Mouse (Mus musculus) embryonic facial prominence, embryonic 14.5 days (tissue): ENCODE measurements around the gene Unc13a. TPM values are rescaled to one million over a fixed set of nuclear protein-coding genes. Genes with fewer than 3 reads are reported as not detected.

Experiments
- ATAC-seq: fragments of 200-750 bp; cut with Nextera tagmentation; 2 replicates; pipeline ENCODE4 v1.8.0; 2017; ENCODE audit warnings: low read depth, moderate number of reproducible peaks, moderate TSS enrichment
- DNase-seq: peaks from one replicate; pipeline ENCODE4 v3.0.0-alpha.2; 2015; ENCODE audit warnings: low spot score
- H3K27ac ChIP-seq: fragments of 300-500 bp; sonication (generic); replicated peaks from 2 replicates; pipeline ENCODE4 v1.5.1; 2014; ENCODE audit warnings: low read depth, mild to moderate bottlenecking, low read length, moderate library complexity
- H3K27me3 ChIP-seq: fragments of 300-500 bp; sonication (generic); replicated peaks from 2 replicates; pipeline ENCODE4 v1.6.1; 2014; ENCODE audit warnings: low read length; ENCODE audit not compliant: control insufficient read depth, insufficient read depth
- H3K36me3 ChIP-seq: fragments of 300-500 bp; sonication (generic); 2 replicates; pipeline ENCODE4 v1.6.1; 2014; ENCODE audit warnings: low read length, mixed read lengths; ENCODE audit not compliant: control insufficient read depth, insufficient read depth
- H3K4me1 ChIP-seq: fragments of 300-500 bp; sonication (generic); 2 replicates; pipeline ENCODE4 v1.6.1; 2014; ENCODE audit warnings: antibody characterized with exemption, low read length; ENCODE audit not compliant: control insufficient read depth, insufficient read depth
- H3K4me2 ChIP-seq: fragments of 300-500 bp; sonication (generic); 2 replicates; pipeline ENCODE4 v1.6.1; 2014; ENCODE audit warnings: low read depth, mild to moderate bottlenecking, low read length, moderate library complexity, mixed read lengths
- H3K4me3 ChIP-seq: fragments of 300-500 bp; sonication (generic); 2 replicates; pipeline ENCODE4 v1.5.1; 2014; ENCODE audit warnings: low read depth, mild to moderate bottlenecking, low read length
- H3K9ac ChIP-seq: fragments of 300-500 bp; sonication (generic); 2 replicates; pipeline ENCODE4 v1.6.1; 2014; ENCODE audit warnings: low read depth, mild to moderate bottlenecking, low read length, moderate library complexity, mixed read lengths
- H3K9me3 ChIP-seq: fragments of 300-500 bp; sonication (generic); 2 replicates; pipeline ENCODE4 v1.6.1; 2016; ENCODE audit warnings: low read length; ENCODE audit not compliant: control insufficient read depth
- WGBS: fragments of 180-500 bp; shearing (Covaris S2); extraction: QIAGEN DNeasy Blood & Tissue Kit; methylation state at CpG from one replicate; pipeline ENCODE4 v1.1.7; 2014; 5-methylcytosine and 5-hydroxymethylcytosine counted together
- polyA plus RNA-seq: library from polyadenylated mRNA; unstranded; fragments of >200 nt; fragmentation: Nextera tagmentation; extraction: Ambion mirVana; gene quantifications from 2 replicates; pipeline ENCODE4 v1.2.1, GENCODE M21; 2014

Unc13a gene
- polyA plus RNA-seq, 1 experiment from 2014 or later, result 1.1 TPM

DNA sequence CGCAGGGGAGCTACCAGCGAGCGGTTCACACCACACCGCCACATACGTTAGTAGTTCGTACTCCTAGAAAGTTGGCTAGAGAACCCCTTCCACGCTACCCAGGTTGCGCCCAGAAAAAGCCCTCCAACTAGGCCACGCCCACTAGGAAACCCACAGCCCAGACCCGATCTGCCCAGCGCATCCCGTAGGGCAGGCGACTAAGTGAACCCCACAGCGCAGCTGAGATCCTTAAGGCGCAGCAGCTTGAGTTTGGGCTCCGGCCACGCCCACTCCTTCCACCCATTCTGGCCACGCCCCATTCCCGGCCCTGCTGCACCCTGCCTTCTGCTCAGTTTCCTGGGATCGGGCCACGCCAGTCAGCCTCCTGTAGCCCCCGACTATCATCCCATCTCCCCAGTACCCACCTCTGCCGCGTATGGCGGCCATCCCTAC lies 41.8 kb downstream of the Unc13a start:
- no peaks in the 10 kb centered on the region for H3K9me3 ChIP-seq
- peak; percentile 20; the same call in 1 of the 2 replicates for ATAC-seq
- 3% methylated on average over 23 of the region's 25 CpGs for WGBS
- H3K4me1 ChIP-seq, result peaks cover 23% of the 10 kb centered on the region
- peak overlapping the region; percentile 93 for H3K4me2 ChIP-seq
- H3K4me3 ChIP-seq, result peak overlapping the region; percentile 54
- peak overlapping the region; percentile 75; the same call in 1 of the 2 replicates for H3K27ac ChIP-seq
- peak overlapping the region; percentile 74 for H3K9ac ChIP-seq
- peaks cover 8% of the 10 kb centered on the region; the same call in 1 of the 2 replicates for H3K36me3 ChIP-seq
- peak; percentile 75 for DNase-seq
- H3K27me3 ChIP-seq, result peaks cover 16% of the 10 kb centered on the region

GRCm38 (mm10) chr8:71629096-71629697 lies 42.4 kb downstream of the Unc13a start:
- Histone ChIP-seq H3K27me3 (peaks cover 16% of the 10 kb centered on the region), H3K4me2 (peak overlapping the region; percentile 93), H3K4me1 (peaks cover 23% of the 10 kb centered on the region), H3K36me3 (peaks cover 13% of the 10 kb centered on the region), H3K4me3 (peak overlapping the region; percentile 54), H3K27ac (peak overlapping the region; percentile 75), H3K9me3 (no peaks in the 10 kb centered on the region), H3K9ac (peak overlapping the region; percentile 74)
- peak; percentile 95 for DNase-seq
- peak; percentile 88 for ATAC-seq
- under 1% methylated on average over 41 of the region's 55 CpGs for WGBS

GRCm38 (mm10) chr8:71628396-71629095 lies 43.0 kb downstream of the Unc13a start:
- H3K27me3 ChIP-seq, result peaks cover 10% of the 10 kb centered on the region; the same call in 1 of the 2 replicates
- H3K9me3 ChIP-seq, result no peaks in the 10 kb centered on the region
- H3K36me3 ChIP-seq, result peaks cover 20% of the 10 kb centered on the region
- no peak for ATAC-seq
- H3K27ac ChIP-seq, result peak overlapping the region; percentile 75
- peaks cover 23% of the 10 kb centered on the region for H3K4me1 ChIP-seq
- DNase-seq, result no peak
- WGBS, result 5% methylated on average over 16 of the region's 16 CpGs
- peak overlapping the region; percentile 54 for H3K4me3 ChIP-seq
- peak overlapping the region; percentile 93 for H3K4me2 ChIP-seq
- peak overlapping the region; percentile 74 for H3K9ac ChIP-seq

- Histone ChIP-seq H3K27ac (0 out of 2 replicates have a peak overlapping the region, but pooled peaks have one; percentile 75), H3K9ac (no peak overlapping the region), H3K27me3 (0 out of 2 replicates have a peak, but pooled peaks cover 10% of the 10 kb centered on the region), H3K36me3 (peaks cover 30% of the 10 kb centered on the region), H3K9me3 (peaks cover 7% of the 10 kb centered on the region), H3K4me1 (peaks cover 23% of the 10 kb centered on the region), H3K4me3 (no peak overlapping the region), H3K4me2 (no peak overlapping the region)
- ATAC-seq (0 out of 2 replicates have a peak, but pooled peaks have one; percentile 4), DNase-seq (peak; percentile 52)
- WGBS, result 30% methylated on average over 9 of the region's 9 CpGs
These were observed 44.1 kb downstream of the Unc13a start for GRCm38 (mm10) chr8:71627265-71628099.

GRCm38 (mm10) chr8:71626753-71627152 lies 44.8 kb downstream of the Unc13a start:
- DNase-seq, result no peak
- WGBS, result 81% methylated on average over 9 of the region's 9 CpGs
- H3K4me1 ChIP-seq, result peaks cover 23% of the 10 kb centered on the region
- H3K27me3 ChIP-seq, result 0 out of 2 replicates have a peak, but pooled peaks cover 10% of the 10 kb centered on the region
- peaks cover 14% of the 10 kb centered on the region for H3K9me3 ChIP-seq
- H3K27ac ChIP-seq, result no peak overlapping the region
- H3K4me3 ChIP-seq, result no peak overlapping the region
- peaks cover 38% of the 10 kb centered on the region for H3K36me3 ChIP-seq
- H3K4me2 ChIP-seq, result no peak overlapping the region
- no peak overlapping the region for H3K9ac ChIP-seq
- ATAC-seq, result no peak

- Histone ChIP-seq H3K27ac (no peak overlapping the region), H3K9me3 (peaks cover 17% of the 10 kb centered on the region), H3K9ac (no peak overlapping the region), H3K4me1 (peaks cover 22% of the 10 kb centered on the region), H3K4me3 (no peak overlapping the region), H3K27me3 (0 out of 2 replicates have a peak, but pooled peaks cover 6% of the 10 kb centered on the region), H3K4me2 (no peak overlapping the region), H3K36me3 (peaks cover 54% of the 10 kb centered on the region)
- no peak for DNase-seq
- WGBS, result 63% methylated on average over 1 of the region's 1 CpGs
- no peak for ATAC-seq
These were observed 46.5 kb downstream of the Unc13a start for GRCm38 (mm10) chr8:71625088-71625487.

- WGBS, result 95% methylated on average over 2 of the region's 2 CpGs
- H3K4me1 ChIP-seq, result no peaks in the 10 kb centered on the region
These were observed 51.8 kb downstream of the Unc13a start for GRCm38 (mm10) chr8:71619786-71620185.

GRCm38 (mm10) chr8:71613418-71613817 lies 58.1 kb downstream of the Unc13a start:
- peaks cover 53% of the 10 kb centered on the region for H3K36me3 ChIP-seq
- no peak overlapping the region for H3K27ac ChIP-seq
- WGBS, result 34% methylated on average over 4 of the region's 4 CpGs
- no peak overlapping the region for H3K9ac ChIP-seq
- peaks cover 9% of the 10 kb centered on the region; the same call in 1 of the 2 replicates for H3K4me1 ChIP-seq
- H3K9me3 ChIP-seq, result no peaks in the 10 kb centered on the region
- no peaks in the 10 kb centered on the region for H3K27me3 ChIP-seq
- DNase-seq (no peak), ATAC-seq (no peak)
- H3K4me2 ChIP-seq, result no peak overlapping the region
- H3K4me3 ChIP-seq, result no peak overlapping the region

More at GRCm38 (mm10) chr8:71619786-71620185, 51.8 kb downstream of the Unc13a start:
- Histone ChIP-seq H3K9ac (no peak overlapping the region), H3K4me2 (no peak overlapping the region), H3K4me3 (no peak overlapping the region), H3K27me3 (no peaks in the 10 kb centered on the region), H3K9me3 (peaks cover 17% of the 10 kb centered on the region), H3K36me3 (peaks cover 97% of the 10 kb centered on the region), H3K27ac (no peak overlapping the region)
- ATAC-seq (no peak), DNase-seq (no peak)
